Mouse (Mus musculus): ENCODE data around the gene Cyp20a1. TPM values are rescaled to one million over a fixed set of nuclear protein-coding genes. Genes with fewer than 3 reads are reported as not detected.

The Cyp20a1 gene
- polyA plus RNA-seq, 1 experiment: 14.0 TPM

DNA sequence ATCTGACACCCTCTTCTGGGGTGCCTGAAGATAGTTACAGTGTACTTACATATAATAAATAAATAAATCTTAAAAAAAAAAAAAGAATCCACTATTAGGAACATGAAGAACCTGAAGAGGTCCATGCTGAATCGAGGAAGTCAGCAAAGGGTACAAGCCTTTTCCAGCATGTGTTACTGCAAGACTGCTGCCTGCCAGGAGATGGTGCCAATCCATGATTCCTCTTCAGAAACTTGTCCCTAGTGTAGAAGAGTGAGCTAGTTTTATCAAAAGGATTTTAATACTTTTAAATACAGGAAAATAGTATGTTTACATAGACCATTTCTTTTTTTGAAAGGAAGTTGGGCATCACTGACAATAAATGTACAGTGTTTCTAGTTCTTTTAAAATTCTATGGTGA is 80.8 kb downstream of the Cyp20a1 start:
- no peaks in the 10 kb centered on the region for H3K4me1 ChIP-seq (ENCODE audit: control insufficient read depth, insufficient read depth, insufficient read length, low read length)

DNA sequence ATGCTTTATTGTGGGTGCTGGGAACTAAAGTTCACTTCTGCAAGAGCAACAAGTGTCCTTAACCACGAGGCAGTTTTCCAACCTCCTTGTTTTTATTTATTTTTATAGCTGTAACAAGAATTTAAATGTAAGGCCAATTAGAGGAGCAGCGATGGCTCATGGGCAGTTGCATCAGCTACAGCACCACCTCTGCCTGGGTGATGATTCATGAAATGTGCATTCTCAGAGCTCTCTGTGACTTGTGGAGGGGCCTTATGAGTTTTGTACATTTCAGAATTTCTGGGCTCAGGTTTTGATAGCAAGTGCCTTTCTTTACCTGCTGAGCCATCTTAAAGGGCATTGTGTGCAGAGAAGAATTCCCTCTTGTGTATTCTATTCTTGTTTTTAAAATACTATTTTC is 85.2 kb downstream of the Cyp20a1 start:
- H3K4me3 ChIP-seq (ENCODE audit: insufficient read depth, low read depth, low read length): no peak overlapping the region
- no peaks in the 10 kb centered on the region for H3K4me1 ChIP-seq (ENCODE audit: control insufficient read depth, insufficient read depth, insufficient read length, low read length)
- H3K27ac ChIP-seq (replicated peaks; ENCODE audit: low read depth, low read length): no peak overlapping the region

More for the DNA sequence above, 80.8 kb downstream of the Cyp20a1 start:
- Histone ChIP-seq H3K27ac (replicated peaks; ENCODE audit: low read depth, low read length) (no peak overlapping the region), H3K4me3 (ENCODE audit: insufficient read depth, low read depth, low read length) (no peak overlapping the region)

DNA sequence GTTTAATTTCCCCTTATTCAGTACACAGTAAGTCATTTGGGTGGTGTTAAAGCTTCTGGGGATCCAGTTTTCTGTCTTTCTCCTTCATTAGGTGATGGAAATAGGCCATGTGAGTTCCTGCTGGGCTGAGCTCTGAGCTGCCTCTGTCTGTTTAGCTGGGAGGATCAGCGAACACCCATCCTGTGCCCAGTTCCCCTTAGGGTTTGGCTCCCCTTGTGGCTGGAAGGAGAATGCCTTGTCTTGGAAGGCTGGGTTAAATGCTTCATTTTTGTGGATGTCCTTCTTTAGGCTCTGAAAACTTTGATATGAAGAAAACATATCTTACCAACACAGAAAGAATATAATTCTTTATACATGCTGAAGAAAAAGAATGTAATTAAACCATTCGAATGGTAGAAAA is 85.8 kb downstream of the Cyp20a1 start:
- H3K27ac ChIP-seq (replicated peaks; ENCODE audit: low read depth, low read length): no peak overlapping the region
- H3K4me3 ChIP-seq (ENCODE audit: insufficient read depth, low read depth, low read length): no peak overlapping the region
- no peaks in the 10 kb centered on the region for H3K4me1 ChIP-seq (ENCODE audit: control insufficient read depth, insufficient read depth, insufficient read length, low read length)

DNA sequence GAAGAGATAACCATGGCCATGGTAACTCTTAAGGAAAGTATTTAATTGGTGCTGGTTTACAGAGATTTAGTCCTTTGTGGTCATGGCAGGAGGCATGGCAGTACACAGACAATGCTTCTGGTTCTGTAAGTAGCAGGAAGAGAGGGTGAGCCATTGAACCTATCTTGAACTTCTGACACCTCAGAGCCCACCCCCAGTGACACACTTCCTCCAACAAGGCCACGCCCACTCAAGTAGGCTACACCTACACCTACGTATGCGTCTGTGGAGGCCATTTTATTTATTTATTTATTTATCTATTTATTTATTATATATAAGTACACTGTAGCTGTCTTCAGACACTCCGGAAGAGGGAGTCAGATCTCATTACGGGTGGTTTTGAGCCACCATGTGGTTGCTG is 88.4 kb downstream of the Cyp20a1 start:
- Histone ChIP-seq H3K27ac (replicated peaks; ENCODE audit: low read depth, low read length) (no peak overlapping the region), H3K4me1 (ENCODE audit: control insufficient read depth, insufficient read depth, insufficient read length, low read length) (no peaks in the 10 kb centered on the region), H3K4me3 (ENCODE audit: insufficient read depth, low read depth, low read length) (no peak overlapping the region)

DNA sequence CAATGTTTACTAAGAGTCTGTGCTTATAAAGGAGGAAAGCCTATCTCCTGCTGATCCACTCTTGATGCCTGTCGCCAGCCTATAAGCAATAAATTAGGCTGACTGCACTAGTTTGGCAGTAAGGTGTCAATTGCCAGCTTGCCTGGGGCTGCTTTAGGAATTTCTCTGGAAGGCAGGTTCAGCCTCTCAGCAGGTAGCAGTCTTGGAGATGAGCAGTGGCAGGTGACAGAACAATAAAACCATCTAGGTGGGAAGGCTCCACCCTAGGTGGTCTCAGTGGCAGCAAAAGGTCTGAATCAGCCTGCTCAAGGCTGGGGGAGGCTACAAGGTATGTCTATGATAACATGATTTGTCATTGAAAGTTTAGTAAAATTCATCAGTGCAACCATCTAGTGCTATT is 89.4 kb downstream of the Cyp20a1 start:
- Histone ChIP-seq H3K27ac (replicated peaks; ENCODE audit: low read depth, low read length) (no peak overlapping the region), H3K4me3 (ENCODE audit: insufficient read depth, low read depth, low read length) (no peak overlapping the region), H3K4me1 (ENCODE audit: control insufficient read depth, insufficient read depth, insufficient read length, low read length) (no peaks in the 10 kb centered on the region)

Other genes starting within 250 kb of the Cyp20a1 start
- gene Carf, start 245.1 kb upstream of the Cyp20a1 start, polyA plus RNA-seq (2012; ENCODE audit: insufficient read depth, insufficient read length, missing spikeins): 5.0 and 8.2 TPM in 2 replicates
- gene Wdr12, start 244.7 kb upstream of the Cyp20a1 start, polyA plus RNA-seq (2012; ENCODE audit: insufficient read depth, insufficient read length, missing spikeins): 11.2 and 11.6 TPM in 2 replicates
- gene Nbeal1, start 162.7 kb upstream of the Cyp20a1 start, polyA plus RNA-seq (2012; ENCODE audit: insufficient read depth, insufficient read length, missing spikeins): 8.3 and 8.4 TPM in 2 replicates
- 6.5 and 11.4 TPM in 2 replicates for gene Abi2, start 66.3 kb downstream of the Cyp20a1 start, polyA plus RNA-seq (2012; ENCODE audit: insufficient read depth, insufficient read length, missing spikeins)
- gene Raph1, start 223.8 kb downstream of the Cyp20a1 start, polyA plus RNA-seq (2012; ENCODE audit: insufficient read depth, insufficient read length, missing spikeins): 12.3 and 13.9 TPM in 2 replicates

Data from brown adipose tissue, adult 24 weeks (tissue).